Mouse (Mus musculus): ENCODE measurements at regions not wholly inside any gene's neighbourhood (a gene's known extent, or its start where the extent isn't known, plus 50 kb on each side); places are given as distances from the start of the nearest gene placed in this dataset.

- no peaks in the 10 kb centered on the region for H3K36me3 ChIP-seq (ENCODE audit: control insufficient read depth, insufficient read depth, low read length, poor library complexity, severe bottlenecking)
Observed at GRCm38 (mm10) chr1:25921184-25921583, 91.7 kb upstream of the Adgrb3 start.

GRCm38 (mm10) chr1:25894169-25894568 is 64.7 kb upstream of the Adgrb3 start:
- Histone ChIP-seq H3K36me3 (ENCODE audit: control insufficient read depth, insufficient read depth, low read length, poor library complexity, severe bottlenecking) (no peaks in the 10 kb centered on the region), H3K9me3 (replicated peaks; ENCODE audit: control insufficient read depth, insufficient read depth, low read length, poor library complexity, severe bottlenecking) (no peaks in the 10 kb centered on the region), H3K27me3 (ENCODE audit: control insufficient read depth, insufficient read depth, low read length, poor library complexity, severe bottlenecking) (no peaks in the 10 kb centered on the region), H3K9ac (ENCODE audit: low read depth, poor library complexity, severe bottlenecking) (no peak overlapping the region), H3K4me3 (ENCODE audit: low read depth, low read length) (no peak overlapping the region), H3K4me1 (ENCODE audit: control insufficient read depth, insufficient read depth, low read length) (no peaks in the 10 kb centered on the region), H3K27ac (ENCODE audit: insufficient read depth, low read length) (no peak overlapping the region)
- no peak for TF ChIP-seq CTCF (IDR thresholded peaks at IDR 0.05; ENCODE audit: low read depth, low read length)
- TF ChIP-seq POLR2A (IDR thresholded peaks at IDR 0.05; ENCODE audit: insufficient read depth, low read length), result no peak
- no peak for TF ChIP-seq EP300 (IDR thresholded peaks at IDR 0.05; ENCODE audit: insufficient read depth, low read depth, low read length)

More at GRCm38 (mm10) chr1:25921184-25921583, 91.7 kb upstream of the Adgrb3 start:
- Histone ChIP-seq H3K4me3 (ENCODE audit: low read depth, low read length) (no peak overlapping the region), H3K27me3 (ENCODE audit: control insufficient read depth, insufficient read depth, low read length, poor library complexity, severe bottlenecking) (no peaks in the 10 kb centered on the region), H3K9me3 (replicated peaks; ENCODE audit: control insufficient read depth, insufficient read depth, low read length, poor library complexity, severe bottlenecking) (no peaks in the 10 kb centered on the region), H3K4me1 (ENCODE audit: control insufficient read depth, insufficient read depth, low read length) (no peaks in the 10 kb centered on the region), H3K27ac (ENCODE audit: insufficient read depth, low read length) (no peak overlapping the region), H3K9ac (ENCODE audit: low read depth, poor library complexity, severe bottlenecking) (no peak overlapping the region)
- TF ChIP-seq EP300 (IDR thresholded peaks at IDR 0.05; ENCODE audit: insufficient read depth, low read depth, low read length), result no peak

- H3K4me1 ChIP-seq (ENCODE audit: control insufficient read depth, insufficient read depth, low read length), result no peaks in the 10 kb centered on the region
- no peaks in the 10 kb centered on the region for H3K27me3 ChIP-seq (ENCODE audit: control insufficient read depth, insufficient read depth, low read length, poor library complexity, severe bottlenecking)
- TF ChIP-seq CTCF (IDR thresholded peaks at IDR 0.05; ENCODE audit: low read depth, low read length) (no peak), POLR2A (IDR thresholded peaks at IDR 0.05; ENCODE audit: insufficient read depth, low read length) (no peak), EP300 (IDR thresholded peaks at IDR 0.05; ENCODE audit: insufficient read depth, low read depth, low read length) (no peak)
- no peak overlapping the region for H3K4me3 ChIP-seq (ENCODE audit: low read depth, low read length)
- no peak overlapping the region for H3K27ac ChIP-seq (ENCODE audit: insufficient read depth, low read length)
- no peaks in the 10 kb centered on the region for H3K36me3 ChIP-seq (ENCODE audit: control insufficient read depth, insufficient read depth, low read length, poor library complexity, severe bottlenecking)
- H3K9me3 ChIP-seq (replicated peaks; ENCODE audit: control insufficient read depth, insufficient read depth, low read length, poor library complexity, severe bottlenecking), result no peaks in the 10 kb centered on the region
- no peak overlapping the region for H3K9ac ChIP-seq (ENCODE audit: low read depth, poor library complexity, severe bottlenecking)
Observed at GRCm38 (mm10) chr1:25892970-25893369, 63.5 kb upstream of the Adgrb3 start.

GRCm38 (mm10) chr1:25892026-25892739 is 62.7 kb upstream of the Adgrb3 start:
- H3K4me3 ChIP-seq (ENCODE audit: low read depth, low read length), result no peak overlapping the region
- no peaks in the 10 kb centered on the region for H3K9me3 ChIP-seq (replicated peaks; ENCODE audit: control insufficient read depth, insufficient read depth, low read length, poor library complexity, severe bottlenecking)
- H3K9ac ChIP-seq (ENCODE audit: low read depth, poor library complexity, severe bottlenecking), result no peak overlapping the region
- no peak overlapping the region for H3K27ac ChIP-seq (ENCODE audit: insufficient read depth, low read length)
- peaks cover 2% of the 10 kb centered on the region for H3K4me1 ChIP-seq (ENCODE audit: control insufficient read depth, insufficient read depth, low read length)
- no peaks in the 10 kb centered on the region for H3K36me3 ChIP-seq (ENCODE audit: control insufficient read depth, insufficient read depth, low read length, poor library complexity, severe bottlenecking)
- H3K27me3 ChIP-seq (ENCODE audit: control insufficient read depth, insufficient read depth, low read length, poor library complexity, severe bottlenecking), result no peaks in the 10 kb centered on the region
- TF ChIP-seq CTCF (IDR thresholded peaks at IDR 0.05; ENCODE audit: low read depth, low read length) (no peak), POLR2A (IDR thresholded peaks at IDR 0.05; ENCODE audit: insufficient read depth, low read length) (no peak), EP300 (IDR thresholded peaks at IDR 0.05; ENCODE audit: insufficient read depth, low read depth, low read length) (no peak)

- H3K36me3 ChIP-seq (ENCODE audit: control insufficient read depth, insufficient read depth, low read length, poor library complexity, severe bottlenecking), result no peaks in the 10 kb centered on the region
- H3K27ac ChIP-seq (ENCODE audit: insufficient read depth, low read length), result peak overlapping the region; percentile 96
- no peaks in the 10 kb centered on the region for H3K27me3 ChIP-seq (ENCODE audit: control insufficient read depth, insufficient read depth, low read length, poor library complexity, severe bottlenecking)
- peaks cover 2% of the 10 kb centered on the region for H3K4me1 ChIP-seq (ENCODE audit: control insufficient read depth, insufficient read depth, low read length)
- no peaks in the 10 kb centered on the region for H3K9me3 ChIP-seq (replicated peaks; ENCODE audit: control insufficient read depth, insufficient read depth, low read length, poor library complexity, severe bottlenecking)
- H3K9ac ChIP-seq (ENCODE audit: low read depth, poor library complexity, severe bottlenecking), result no peak overlapping the region
- TF ChIP-seq POLR2A (IDR thresholded peaks at IDR 0.05; ENCODE audit: insufficient read depth, low read length) (no peak), EP300 (IDR thresholded peaks at IDR 0.05; ENCODE audit: insufficient read depth, low read depth, low read length) (peak; percentile 97)
- no peak overlapping the region for H3K4me3 ChIP-seq (ENCODE audit: low read depth, low read length)
Observed at GRCm38 (mm10) chr1:25888004-25888403, 58.5 kb upstream of the Adgrb3 start.

GRCm38 (mm10) chr1:25885049-25885448 is 55.5 kb upstream of the Adgrb3 start:
- Histone ChIP-seq H3K4me3 (ENCODE audit: low read depth, low read length) (no peak overlapping the region), H3K4me1 (ENCODE audit: control insufficient read depth, insufficient read depth, low read length) (peaks cover 2% of the 10 kb centered on the region)

More at GRCm38 (mm10) chr1:25885049-25885448, 55.5 kb upstream of the Adgrb3 start:
- Histone ChIP-seq H3K9ac (ENCODE audit: low read depth, poor library complexity, severe bottlenecking) (no peak overlapping the region), H3K9me3 (replicated peaks; ENCODE audit: control insufficient read depth, insufficient read depth, low read length, poor library complexity, severe bottlenecking) (no peaks in the 10 kb centered on the region), H3K27ac (ENCODE audit: insufficient read depth, low read length) (no peak overlapping the region), H3K36me3 (ENCODE audit: control insufficient read depth, insufficient read depth, low read length, poor library complexity, severe bottlenecking) (no peaks in the 10 kb centered on the region), H3K27me3 (ENCODE audit: control insufficient read depth, insufficient read depth, low read length, poor library complexity, severe bottlenecking) (no peaks in the 10 kb centered on the region)
- TF ChIP-seq CTCF (IDR thresholded peaks at IDR 0.05; ENCODE audit: low read depth, low read length) (peak; percentile 17), EP300 (IDR thresholded peaks at IDR 0.05; ENCODE audit: insufficient read depth, low read depth, low read length) (no peak)

Measured in ES-Bruce4 (cell line).